Mouse (Mus musculus) midbrain, embryonic 11.5 days (tissue): ENCODE measurements around the gene Btbd7. TPM values are rescaled to one million over a fixed set of nuclear protein-coding genes. Genes with fewer than 3 reads are reported as not detected.
A peak's percentile ranks its signal among the peaks of the same experiment; 100 is the strongest.

Experiments
- ATAC-seq: fragments of 200-750 bp; cut with Nextera tagmentation; 2 replicates; pipeline ENCODE4 v1.8.0; 2017; ENCODE audit warnings: moderate TSS enrichment, moderate library complexity; ENCODE audit not compliant: low FRiP score
- DNase-seq: peaks from one replicate; pipeline ENCODE4 v3.0.0; 2015; ENCODE audit warnings: low spot score; ENCODE audit errors: missing footprints
- H3K27ac ChIP-seq: fragments of 300-500 bp; sonication (generic); 2 replicates; pipeline ENCODE4 v1.5.1; 2014; ENCODE audit warnings: low read depth, low read length
- H3K27me3 ChIP-seq: fragments of 300-500 bp; sonication (generic); 2 replicates; pipeline ENCODE4 v1.6.1; 2014; ENCODE audit warnings: mild to moderate bottlenecking, low read length, moderate library complexity, mixed read lengths; ENCODE audit not compliant: control insufficient read depth, insufficient read depth
- H3K36me3 ChIP-seq: fragments of 300-500 bp; sonication (generic); 2 replicates; pipeline ENCODE4 v1.6.1; 2014; ENCODE audit warnings: mild to moderate bottlenecking, low read length, moderate library complexity, mixed read lengths; ENCODE audit not compliant: control insufficient read depth, insufficient read depth
- H3K4me1 ChIP-seq: fragments of 300-500 bp; sonication (generic); 2 replicates; pipeline ENCODE4 v1.6.1; 2014; ENCODE audit warnings: low read length; ENCODE audit not compliant: control insufficient read depth, insufficient read depth
- H3K4me2 ChIP-seq: fragments of 300-500 bp; sonication (generic); 2 replicates; pipeline ENCODE4 v1.6.1; 2014; ENCODE audit warnings: mild to moderate bottlenecking, moderate library complexity
- H3K4me3 ChIP-seq: fragments of 300-500 bp; sonication (generic); 2 replicates; pipeline ENCODE4 v1.5.1; 2014; ENCODE audit warnings: low read depth, low read length
- H3K9ac ChIP-seq: fragments of 300-500 bp; sonication (generic); 2 replicates; pipeline ENCODE4 v1.6.1; 2014; ENCODE audit warnings: low read length
- H3K9me3 ChIP-seq: fragments of 300-500 bp; sonication (generic); 2 replicates; pipeline ENCODE4 v1.6.1; 2016; ENCODE audit warnings: low read length; ENCODE audit not compliant: control insufficient read depth
- WGBS: fragments of 180-500 bp; shearing (Covaris S2); extraction: QIAGEN DNeasy Blood & Tissue Kit; methylation state at CpG from one replicate; pipeline ENCODE4 v1.1.7; 2014; 5-methylcytosine and 5-hydroxymethylcytosine counted together
- polyA plus RNA-seq: library from polyadenylated mRNA; unstranded; fragments of >200 nt; fragmentation: Nextera tagmentation; extraction: Ambion mirVana; gene quantifications from 2 replicates; pipeline ENCODE4 v1.2.1, GENCODE M21; 2014

The Btbd7 gene
- polyA plus RNA-seq, 1 experiment from 2014 or later, result 18.4 TPM

DNA sequence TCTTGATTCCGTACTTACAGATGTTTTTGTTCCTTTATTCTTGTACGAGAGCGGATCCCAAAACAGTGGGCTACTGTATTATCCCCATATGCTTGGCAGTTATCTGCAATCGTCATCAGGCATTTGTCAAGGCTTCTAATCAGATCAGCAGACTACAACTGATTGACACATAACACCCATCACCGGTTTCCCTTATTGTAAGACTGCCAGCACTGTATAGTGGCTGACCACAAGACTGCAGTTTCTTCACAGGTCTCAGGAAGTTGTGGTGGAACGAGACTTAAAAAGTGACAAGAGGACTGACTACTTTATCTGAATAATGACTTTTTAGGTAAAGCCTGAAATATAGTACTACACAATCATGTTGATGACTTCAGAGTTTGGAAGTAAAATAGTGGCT lies 133.4 kb downstream of the Btbd7 start:
- no peaks in the 10 kb centered on the region for H3K9me3 ChIP-seq
- no peak overlapping the region; the same call in 1 of the 2 replicates for H3K4me3 ChIP-seq
- H3K27me3 ChIP-seq, result no peaks in the 10 kb centered on the region
- no peak overlapping the region for H3K9ac ChIP-seq
- peaks cover 16% of the 10 kb centered on the region for H3K4me1 ChIP-seq
- peak overlapping the region; percentile 88; the same call in 1 of the 2 replicates for H3K4me2 ChIP-seq
- WGBS, result 70% methylated on average over 6 of the region's 6 CpGs
- no peak for DNase-seq
- H3K27ac ChIP-seq, result no peak overlapping the region
- no peak for ATAC-seq
- peaks cover 7% of the 10 kb centered on the region; the same call in 1 of the 2 replicates for H3K36me3 ChIP-seq

DNA sequence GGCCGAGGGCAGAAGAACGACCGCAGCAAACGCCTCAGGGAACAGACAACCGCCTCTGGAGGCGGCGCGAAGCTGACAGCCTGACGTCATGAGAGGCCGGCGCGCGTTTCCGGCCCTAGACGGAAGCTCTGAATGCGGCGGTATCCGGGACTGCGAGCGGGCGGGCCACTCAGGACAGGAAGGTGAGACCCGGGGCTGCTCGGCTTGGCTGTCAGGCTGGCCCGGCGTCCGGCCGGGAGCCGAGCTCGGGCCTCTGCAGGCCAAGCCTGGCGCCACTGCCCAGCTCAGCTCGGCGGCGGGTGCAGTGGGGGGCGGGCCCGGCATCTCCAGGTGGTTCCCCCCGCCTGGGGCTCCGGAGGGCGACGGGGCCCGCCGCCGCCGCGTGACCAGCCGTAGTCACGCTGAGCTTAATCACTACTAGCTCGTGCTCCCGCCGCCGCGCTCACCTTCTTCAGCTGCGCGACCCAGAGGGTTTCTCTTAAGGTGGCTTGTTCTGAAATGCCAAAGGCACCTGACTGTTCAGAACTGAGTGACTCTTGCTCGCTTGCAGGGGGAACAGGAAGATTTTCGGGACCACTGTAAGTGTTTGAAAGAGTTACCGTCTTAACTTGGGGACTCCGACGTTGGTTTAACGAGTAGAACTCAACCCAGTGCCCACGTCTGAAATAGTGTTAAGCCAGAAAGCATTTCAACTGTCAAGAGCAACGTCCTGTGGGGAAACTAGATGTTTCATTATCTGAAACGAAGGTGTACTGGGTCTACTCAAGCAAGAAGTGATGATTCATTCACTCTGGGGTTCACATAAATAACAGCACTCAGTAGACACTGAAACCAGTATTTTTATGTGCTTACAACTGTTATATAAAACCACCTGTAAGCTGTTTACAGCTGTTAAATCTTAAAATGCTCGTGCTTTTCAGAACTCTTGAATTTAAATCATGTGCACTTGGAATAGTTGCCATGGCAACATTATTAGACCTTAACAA lies 134.4 kb downstream of the Btbd7 start, which contains the start of the genes Moap1 and Tmem251:
Moap1 (minus strand) TSS at position 73 of the 986 bp plus-strand sequence.
Tmem251 (plus strand) TSS at position 174 of the 986 bp plus-strand sequence.
- Histone ChIP-seq H3K9ac (peak within 1 kb of the TSS; percentile 80), H3K4me2 (peak within 1 kb of the TSS; percentile 88), H3K4me1 (peaks cover 16% of the 10 kb centered on the region), H3K4me3 (peak within 1 kb of the TSS; percentile 83), H3K27me3 (no peaks in the 10 kb centered on the region), H3K27ac (peak within 1 kb of the TSS; percentile 78), H3K36me3 (peaks cover 7% of the 10 kb centered on the region; the same call in 1 of the 2 replicates), H3K9me3 (no peaks in the 10 kb centered on the region)
- ATAC-seq (peak; percentile 98), DNase-seq (peak; percentile 99)
- under 1% methylated on average over 60 of the region's 63 CpGs for WGBS

DNA sequence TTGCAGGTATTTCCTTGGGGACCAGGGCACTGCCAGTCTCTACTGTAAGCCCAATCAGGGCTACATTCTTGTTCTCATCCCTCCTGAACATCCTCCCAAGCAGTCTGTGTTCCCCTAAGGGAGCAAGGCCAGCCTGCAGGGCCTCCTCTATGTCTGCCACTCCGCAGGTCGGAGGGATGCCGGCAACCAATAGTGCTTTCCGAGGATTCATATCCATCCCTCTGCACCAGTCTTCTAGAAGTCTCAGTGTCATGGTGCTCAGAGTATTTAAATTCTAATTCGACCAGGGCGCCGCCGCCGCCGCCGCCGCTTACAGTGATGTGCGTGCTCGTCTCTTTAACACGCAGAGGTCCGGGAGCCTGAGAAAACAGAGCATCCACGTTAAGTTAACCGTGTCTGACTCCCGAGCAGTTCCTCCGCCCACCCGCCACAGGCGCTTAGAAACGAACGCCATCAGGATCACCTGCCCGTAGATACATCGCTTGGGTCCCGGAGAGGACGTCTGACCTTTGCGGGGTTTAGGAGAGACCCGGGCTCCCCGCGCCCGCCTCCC lies 135.2 kb downstream of the Btbd7 start:
- peak overlapping the region; percentile 88 for H3K4me2 ChIP-seq
- peaks cover 4% of the 10 kb centered on the region; the same call in 1 of the 2 replicates for H3K36me3 ChIP-seq
- peaks cover 16% of the 10 kb centered on the region for H3K4me1 ChIP-seq
- H3K9me3 ChIP-seq, result no peaks in the 10 kb centered on the region
- WGBS, result under 1% methylated on average over 33 of the region's 33 CpGs
- peak overlapping the region; percentile 83 for H3K4me3 ChIP-seq
- H3K27ac ChIP-seq, result peak overlapping the region; percentile 78
- no peaks in the 10 kb centered on the region for H3K27me3 ChIP-seq
- ATAC-seq (peak; percentile 46), DNase-seq (no peak)
- H3K9ac ChIP-seq, result peak overlapping the region; percentile 80

DNA sequence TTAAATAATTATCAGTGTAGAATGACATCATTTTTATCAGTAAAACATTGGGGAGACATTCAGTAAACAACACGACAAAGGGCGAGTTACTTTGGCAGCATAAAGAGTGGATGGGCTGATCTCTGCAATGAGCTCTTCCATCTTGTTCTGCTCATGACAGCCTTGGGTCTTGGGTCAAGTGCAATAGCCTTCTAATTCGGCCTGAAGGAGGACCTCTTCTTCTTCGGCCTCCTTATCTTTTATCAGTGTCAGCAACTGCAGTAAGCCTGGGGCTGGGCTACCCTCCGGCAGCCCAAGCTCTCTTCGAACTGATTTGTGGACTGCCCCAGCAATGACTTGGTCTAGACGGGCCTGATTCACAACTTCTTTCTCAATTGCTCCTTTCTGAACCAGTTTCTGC lies 136.2 kb downstream of the Btbd7 start:
- Histone ChIP-seq H3K4me1 (peaks cover 16% of the 10 kb centered on the region), H3K4me3 (no peak overlapping the region), H3K4me2 (no peak overlapping the region), H3K9me3 (no peaks in the 10 kb centered on the region), H3K27me3 (no peaks in the 10 kb centered on the region), H3K9ac (no peak overlapping the region), H3K36me3 (peaks cover 4% of the 10 kb centered on the region; the same call in 1 of the 2 replicates), H3K27ac (no peak overlapping the region)
- 93% methylated on average over 7 of the region's 7 CpGs for WGBS
- no peak for ATAC-seq
- no peak for DNase-seq

DNA sequence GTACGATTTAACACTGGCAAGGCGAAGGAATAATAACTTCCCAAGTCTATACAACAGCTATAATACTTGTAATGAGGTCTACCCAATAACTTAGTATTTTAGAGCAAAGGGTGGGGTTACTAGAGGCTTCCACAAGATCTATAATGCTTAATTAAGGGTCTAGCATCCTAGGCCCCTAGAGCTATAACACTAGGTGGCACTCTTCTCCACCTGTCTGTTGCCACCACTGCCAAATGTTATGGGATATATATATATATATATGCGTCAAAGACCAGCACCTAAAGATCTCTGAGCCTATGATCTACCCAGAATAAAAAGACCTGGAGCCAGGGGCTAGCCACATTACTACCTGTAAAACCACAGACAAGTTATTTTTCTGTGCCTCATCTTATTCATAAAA lies 138.0 kb downstream of the Btbd7 start:
- Histone ChIP-seq H3K27ac (no peak overlapping the region), H3K27me3 (no peaks in the 10 kb centered on the region), H3K4me2 (no peak overlapping the region), H3K36me3 (peaks cover 4% of the 10 kb centered on the region; the same call in 1 of the 2 replicates), H3K4me1 (peaks cover 16% of the 10 kb centered on the region), H3K9me3 (no peaks in the 10 kb centered on the region), H3K4me3 (no peak overlapping the region), H3K9ac (no peak overlapping the region)
- 73% methylated on average over 3 of the region's 3 CpGs for WGBS
- no peak for ATAC-seq
- no peak for DNase-seq

DNA sequence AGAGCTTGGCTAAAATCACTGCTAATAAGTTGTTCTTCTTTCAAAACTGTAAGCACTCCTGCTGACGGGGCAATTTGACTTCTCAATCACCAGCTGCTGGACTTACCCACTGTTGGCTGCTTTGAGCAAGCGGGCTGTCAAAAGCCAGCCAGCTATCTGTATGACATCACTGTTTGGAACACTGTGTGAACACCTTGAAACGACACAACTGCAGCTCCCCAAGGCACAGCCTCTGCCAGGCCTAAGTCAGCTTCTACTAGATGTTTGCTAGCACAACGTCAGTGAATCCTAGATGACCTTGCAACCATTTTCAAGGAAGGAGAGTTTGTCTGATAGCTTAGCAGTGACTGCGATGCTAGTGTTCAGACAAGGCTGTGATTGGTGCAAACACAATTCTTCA lies 139.2 kb downstream of the Btbd7 start:
- DNase-seq (no peak), ATAC-seq (no peak)
- WGBS, result 83% methylated on average over 5 of the region's 5 CpGs
- Histone ChIP-seq H3K27me3 (no peaks in the 10 kb centered on the region), H3K4me3 (no peak overlapping the region), H3K9ac (no peak overlapping the region), H3K4me2 (no peak overlapping the region), H3K36me3 (peaks cover 4% of the 10 kb centered on the region; the same call in 1 of the 2 replicates), H3K9me3 (no peaks in the 10 kb centered on the region), H3K27ac (no peak overlapping the region), H3K4me1 (peaks cover 7% of the 10 kb centered on the region)

DNA sequence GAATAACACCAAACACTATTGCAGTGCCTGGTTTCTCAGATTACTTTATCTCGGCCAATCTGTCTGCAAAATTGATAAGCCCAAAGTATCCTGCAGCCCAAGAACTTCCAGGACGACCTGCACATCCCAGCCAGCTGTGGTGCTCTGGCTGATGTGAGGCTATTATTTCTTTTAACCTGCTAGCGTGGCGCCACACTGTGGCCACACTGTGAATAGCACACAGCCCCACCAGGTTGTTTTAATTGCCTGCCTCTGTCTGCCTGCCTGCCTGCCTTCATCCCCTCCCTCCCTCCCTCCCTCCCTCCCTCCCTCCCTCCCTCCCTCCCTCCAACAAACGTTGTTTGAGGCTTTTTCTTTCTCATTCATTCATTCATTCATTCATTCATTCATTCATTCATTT lies 144.9 kb downstream of the Btbd7 start:
- no peak overlapping the region for H3K27ac ChIP-seq
- DNase-seq (peak; percentile 97), ATAC-seq (no peak)
- 18% methylated on average over 4 of the region's 5 CpGs for WGBS
- no peak overlapping the region for H3K4me3 ChIP-seq
- peaks cover 15% of the 10 kb centered on the region; the same call in 1 of the 2 replicates for H3K4me1 ChIP-seq
- no peak overlapping the region for H3K9ac ChIP-seq
- no peaks in the 10 kb centered on the region for H3K9me3 ChIP-seq
- no peak overlapping the region for H3K4me2 ChIP-seq
- no peaks in the 10 kb centered on the region for H3K27me3 ChIP-seq
- no peaks in the 10 kb centered on the region for H3K36me3 ChIP-seq

DNA sequence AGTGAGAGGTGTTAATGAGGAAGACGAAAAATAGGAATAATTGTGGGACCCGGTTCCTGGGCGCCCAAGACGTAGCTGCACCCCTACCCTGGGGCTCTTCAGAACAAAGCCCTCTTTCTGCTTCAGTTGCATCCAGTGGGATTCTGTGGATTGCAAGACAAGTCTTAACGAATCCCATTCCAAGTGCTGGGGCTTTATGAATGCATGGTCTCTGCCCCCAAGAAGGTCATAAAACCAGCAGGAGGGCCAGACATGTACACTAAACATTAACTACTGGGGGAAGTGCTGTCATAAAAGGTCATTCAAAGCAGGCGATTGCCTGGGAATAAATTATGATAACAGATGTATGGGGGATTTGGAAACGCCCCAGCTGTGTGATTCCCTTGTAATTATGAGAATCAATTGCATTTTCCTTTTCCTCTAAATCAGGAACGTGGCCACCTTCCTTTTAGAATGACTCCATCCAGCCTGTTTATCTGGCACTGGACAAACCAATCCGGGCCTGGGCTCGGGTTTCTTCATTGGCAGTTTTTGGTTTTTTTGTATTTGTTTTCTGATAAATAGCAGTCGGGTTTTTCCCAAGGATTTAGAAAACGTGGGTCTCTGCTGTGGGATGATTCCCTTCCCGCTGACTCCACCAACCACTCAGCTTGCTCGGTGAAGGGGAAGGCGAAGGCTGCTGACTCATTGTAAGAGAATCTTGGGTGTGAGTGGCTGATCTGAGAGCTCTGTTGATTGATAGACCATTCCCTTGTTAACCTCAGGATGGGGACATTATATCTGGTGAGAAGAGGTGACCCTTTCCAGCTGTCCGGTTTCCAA lies 147.3 kb downstream of the Btbd7 start:
- no peaks in the 10 kb centered on the region for H3K27me3 ChIP-seq
- no peaks in the 10 kb centered on the region for H3K9me3 ChIP-seq
- H3K9ac ChIP-seq, result peak overlapping the region; percentile 43
- peaks cover 15% of the 10 kb centered on the region; the same call in 1 of the 2 replicates for H3K4me1 ChIP-seq
- no peak for DNase-seq
- peak overlapping the region; percentile 2; the same call in 1 of the 2 replicates for H3K4me3 ChIP-seq
- H3K36me3 ChIP-seq, result no peaks in the 10 kb centered on the region
- ATAC-seq, result peak; percentile 65
- peak overlapping the region; percentile 30 for H3K4me2 ChIP-seq
- 45% methylated on average over 16 of the region's 16 CpGs for WGBS
- H3K27ac ChIP-seq, result peak overlapping the region; percentile 84
